Mouse (Mus musculus) hindbrain, embryonic 12.5 days (tissue): Measurements from ENCODE around the gene Spata32. TPM values are rescaled to one million over a fixed set of nuclear protein-coding genes. Genes with fewer than 3 reads are reported as not detected.
A peak's percentile ranks its signal among the peaks of the same experiment; 100 is the strongest.

Experiments
- ATAC-seq: fragments of 200-750 bp; cut with Nextera tagmentation; 2 replicates; pipeline ENCODE4 v1.8.0; 2017; ENCODE audit warnings: moderate TSS enrichment; ENCODE audit not compliant: low FRiP score
- H3K27ac ChIP-seq: fragments of 300-500 bp; sonication (generic); 2 replicates; pipeline ENCODE4 v1.5.1; 2016; ENCODE audit warnings: mild to moderate bottlenecking
- H3K27me3 ChIP-seq: fragments of 300-500 bp; sonication (generic); 2 replicates; pipeline ENCODE4 v1.6.1; 2016; ENCODE audit warnings: mild to moderate bottlenecking
- H3K36me3 ChIP-seq: fragments of 300-500 bp; sonication (generic); 2 replicates; pipeline ENCODE4 v1.6.1; 2016; ENCODE audit warnings: mild to moderate bottlenecking
- H3K4me1 ChIP-seq: fragments of 300-500 bp; sonication (generic); 2 replicates; pipeline ENCODE4 v1.6.1; 2016
- H3K4me2 ChIP-seq: fragments of 300-500 bp; sonication (generic); replicated peaks from 2 replicates; pipeline ENCODE4 v1.6.1; 2016; ENCODE audit warnings: mild to moderate bottlenecking
- H3K4me3 ChIP-seq: fragments of 300-500 bp; sonication (generic); 2 replicates; pipeline ENCODE4 v1.5.1; 2016; ENCODE audit warnings: mild to moderate bottlenecking
- H3K9ac ChIP-seq: fragments of 300-500 bp; sonication (generic); 2 replicates; pipeline ENCODE4 v1.6.1; 2016; ENCODE audit warnings: mild to moderate bottlenecking, moderate library complexity
- H3K9me3 ChIP-seq: fragments of 300-500 bp; sonication (generic); replicated peaks from 2 replicates; pipeline ENCODE4 v1.6.1; 2016; ENCODE audit warnings: mild to moderate bottlenecking
- WGBS: fragments of 180-500 bp; shearing (Covaris S2); methylation state at CpG from one replicate; pipeline ENCODE4 v1.1.7; 2016; 5-methylcytosine and 5-hydroxymethylcytosine counted together
- polyA plus RNA-seq: library from polyadenylated mRNA; unstranded; fragments of >200 nt; fragmentation: Nextera tagmentation; extraction: Ambion mirVana; gene quantifications from 2 replicates; pipeline ENCODE4 v1.2.1, GENCODE M21; 2016

Gene Spata32
- polyA plus RNA-seq, 1 experiment from 2014 or later = not detected

- 79% methylated on average over 4 of the region's 4 CpGs for WGBS
- H3K4me1 ChIP-seq = peaks cover 11% of the 10 kb centered on the region
- ATAC-seq = no peak
- H3K27me3 ChIP-seq = peaks cover 13% of the 10 kb centered on the region
- no peak overlapping the region for H3K4me2 ChIP-seq
- peaks cover 38% of the 10 kb centered on the region for H3K36me3 ChIP-seq
- H3K9ac ChIP-seq = no peak overlapping the region
- no peak overlapping the region for H3K27ac ChIP-seq
- H3K9me3 ChIP-seq = no peaks in the 10 kb centered on the region
- no peak overlapping the region for H3K4me3 ChIP-seq
Measured at GRCm38 (mm10) chr11:103219995-103220394, 1.8 kb upstream of the Spata32 start.

- WGBS = 89% methylated on average over 5 of the region's 5 CpGs
- H3K9ac ChIP-seq = no peak overlapping the region
- H3K9me3 ChIP-seq = no peaks in the 10 kb centered on the region
- peaks cover 13% of the 10 kb centered on the region for H3K27me3 ChIP-seq
- H3K27ac ChIP-seq = no peak overlapping the region
- H3K4me1 ChIP-seq = peaks cover 11% of the 10 kb centered on the region
- no peak overlapping the region for H3K4me3 ChIP-seq
- no peak for ATAC-seq
- peaks cover 34% of the 10 kb centered on the region for H3K36me3 ChIP-seq
- no peak overlapping the region for H3K4me2 ChIP-seq
Measured at GRCm38 (mm10) chr11:103219259-103219658, 1.0 kb upstream of the Spata32 start.

GRCm38 (mm10) chr11:103218517-103218901 lies 277 bp upstream of the Spata32 start:
- Histone ChIP-seq H3K27ac (no peak overlapping the region), H3K4me3 (peak overlapping the region; percentile 49)

GRCm38 (mm10) chr11:103215355-103215754 lies 2.9 kb downstream of the Spata32 start:
- no peak for ATAC-seq

More at GRCm38 (mm10) chr11:103218517-103218901, 277 bp upstream of the Spata32 start:
- peak overlapping the region; percentile 65 for H3K9ac ChIP-seq
- H3K27me3 ChIP-seq = peaks cover 13% of the 10 kb centered on the region
- H3K9me3 ChIP-seq = no peaks in the 10 kb centered on the region
- peak overlapping the region; percentile 98 for H3K4me2 ChIP-seq
- 23% methylated on average over 6 of the region's 6 CpGs for WGBS
- H3K36me3 ChIP-seq = peaks cover 27% of the 10 kb centered on the region
- ATAC-seq = peak; percentile 39; the same call in 1 of the 2 replicates
- H3K4me1 ChIP-seq = peaks cover 8% of the 10 kb centered on the region

GRCm38 (mm10) chr11:103213712-103214111 lies 4.5 kb downstream of the Spata32 start:
- H3K9ac ChIP-seq = no peak overlapping the region
- no peaks in the 10 kb centered on the region for H3K9me3 ChIP-seq
- H3K4me2 ChIP-seq = no peak overlapping the region
- 83% methylated on average over 5 of the region's 5 CpGs for WGBS
- peaks cover 8% of the 10 kb centered on the region for H3K4me1 ChIP-seq
- no peak for ATAC-seq
- no peak overlapping the region for H3K4me3 ChIP-seq
- peaks cover 10% of the 10 kb centered on the region for H3K27me3 ChIP-seq
- H3K36me3 ChIP-seq = no peaks in the 10 kb centered on the region
- H3K27ac ChIP-seq = no peak overlapping the region

More at GRCm38 (mm10) chr11:103215355-103215754, 2.9 kb downstream of the Spata32 start:
- H3K4me2 ChIP-seq = no peak overlapping the region
- H3K27ac ChIP-seq = no peak overlapping the region
- peaks cover 8% of the 10 kb centered on the region for H3K4me1 ChIP-seq
- H3K36me3 ChIP-seq = peaks cover 12% of the 10 kb centered on the region; the same call in 1 of the 2 replicates
- H3K9ac ChIP-seq = no peak overlapping the region
- WGBS = 93% methylated on average over 1 of the region's 1 CpGs
- no peaks in the 10 kb centered on the region for H3K9me3 ChIP-seq
- H3K27me3 ChIP-seq = peaks cover 13% of the 10 kb centered on the region
- no peak overlapping the region for H3K4me3 ChIP-seq

GRCm38 (mm10) chr11:103210291-103210690 lies 7.9 kb downstream of the Spata32 start:
- WGBS = 75% methylated on average over 8 of the region's 8 CpGs
- H3K27me3 ChIP-seq = no peaks in the 10 kb centered on the region
- H3K4me2 ChIP-seq = no peak overlapping the region
- no peak overlapping the region for H3K9ac ChIP-seq
- no peaks in the 10 kb centered on the region for H3K36me3 ChIP-seq
- no peak overlapping the region for H3K27ac ChIP-seq
- H3K4me1 ChIP-seq = no peaks in the 10 kb centered on the region
- ATAC-seq = no peak
- H3K9me3 ChIP-seq = no peaks in the 10 kb centered on the region
- no peak overlapping the region for H3K4me3 ChIP-seq

- Histone ChIP-seq H3K27me3 (no peaks in the 10 kb centered on the region), H3K4me2 (no peak within 1 kb of the TSS), H3K27ac (no peak within 1 kb of the TSS), H3K9ac (no peak within 1 kb of the TSS), H3K9me3 (no peaks in the 10 kb centered on the region), H3K36me3 (no peaks in the 10 kb centered on the region), H3K4me1 (no peaks in the 10 kb centered on the region), H3K4me3 (no peak within 1 kb of the TSS)
- no peak for ATAC-seq
- WGBS = 79% methylated on average over 3 of the region's 3 CpGs
Measured at GRCm38 (mm10) chr11:103208458-103208857, 9.8 kb downstream of the Spata32 start, which contains the start of gene 1700023F06Rik. TSS of gene 1700023F06Rik (minus strand) at chr11:103208558.

- Histone ChIP-seq H3K4me3 (no peak overlapping the region), H3K4me1 (0 out of 2 replicates have a peak, but pooled peaks cover 4% of the 10 kb centered on the region), H3K36me3 (no peaks in the 10 kb centered on the region), H3K27me3 (peaks cover 6% of the 10 kb centered on the region), H3K9me3 (no peaks in the 10 kb centered on the region), H3K9ac (no peak overlapping the region), H3K27ac (no peak overlapping the region), H3K4me2 (no peak overlapping the region)
- no peak for ATAC-seq
- 91% methylated on average over 6 of the region's 6 CpGs for WGBS
Measured at GRCm38 (mm10) chr11:103206203-103206602, 12.0 kb downstream of the Spata32 start.

- Histone ChIP-seq H3K4me3 (no peak overlapping the region), H3K9ac (no peak overlapping the region), H3K4me2 (no peak overlapping the region), H3K36me3 (no peaks in the 10 kb centered on the region), H3K9me3 (no peaks in the 10 kb centered on the region), H3K4me1 (peaks cover 19% of the 10 kb centered on the region), H3K27me3 (peaks cover 44% of the 10 kb centered on the region), H3K27ac (no peak overlapping the region)
- no peak for ATAC-seq
Measured at GRCm38 (mm10) chr11:103202376-103202775, 15.9 kb downstream of the Spata32 start.

- H3K4me1 ChIP-seq = peaks cover 19% of the 10 kb centered on the region
- peak; percentile 22; the same call in 1 of the 2 replicates for ATAC-seq
- H3K9ac ChIP-seq = no peak overlapping the region
- H3K36me3 ChIP-seq = no peaks in the 10 kb centered on the region
- H3K27me3 ChIP-seq = peaks cover 51% of the 10 kb centered on the region
- no peak overlapping the region for H3K4me2 ChIP-seq
- no peak overlapping the region for H3K27ac ChIP-seq
- H3K9me3 ChIP-seq = no peaks in the 10 kb centered on the region
- no peak overlapping the region for H3K4me3 ChIP-seq
- WGBS = 25% methylated on average over 6 of the region's 6 CpGs
Measured at GRCm38 (mm10) chr11:103201664-103202063, 16.6 kb downstream of the Spata32 start.

- Histone ChIP-seq H3K36me3 (no peaks in the 10 kb centered on the region), H3K4me1 (peaks cover 19% of the 10 kb centered on the region), H3K27me3 (peaks cover 76% of the 10 kb centered on the region), H3K4me3 (peak overlapping the region; percentile 45), H3K9me3 (no peaks in the 10 kb centered on the region), H3K9ac (peak overlapping the region; percentile 42), H3K4me2 (peak overlapping the region; percentile 71), H3K27ac (no peak overlapping the region)
- 1% methylated on average over 58 of the region's 59 CpGs for WGBS
- ATAC-seq = 0 out of 2 replicates have a peak, but pooled peaks have one; percentile 68
Measured at GRCm38 (mm10) chr11:103198911-103199803, 19.1 kb downstream of the Spata32 start.

GRCm38 (mm10) chr11:103198339-103198738 lies 19.9 kb downstream of the Spata32 start:
- H3K4me1 ChIP-seq = peaks cover 21% of the 10 kb centered on the region
- peak overlapping the region; percentile 71 for H3K4me2 ChIP-seq
- H3K36me3 ChIP-seq = no peaks in the 10 kb centered on the region
- ATAC-seq = no peak
- H3K9me3 ChIP-seq = no peaks in the 10 kb centered on the region
- H3K4me3 ChIP-seq = peak overlapping the region; percentile 45; the same call in 1 of the 2 replicates
- WGBS = 6% methylated on average over 16 of the region's 16 CpGs
- H3K9ac ChIP-seq = no peak overlapping the region
- H3K27me3 ChIP-seq = peaks cover 84% of the 10 kb centered on the region
- no peak overlapping the region for H3K27ac ChIP-seq
